Mouse (Mus musculus) CH12.LX (cell line): Measurements from ENCODE around the gene Doc2g. TPM values are rescaled to one million over a fixed set of nuclear protein-coding genes. Genes with fewer than 3 reads are reported as not detected.
A peak's percentile ranks its signal among the peaks of the same experiment; 100 is the strongest.

Experiments
- DNase-seq: peaks from one replicate; pipeline ENCODE4 v3.0.0-alpha.2; 2013; ENCODE audit errors: extremely low read depth
- H3K27ac ChIP-seq: 2 replicates; pipeline ENCODE4 v1.5.1; 2012; ENCODE audit warnings: low read depth, mild to moderate bottlenecking, control low read depth, moderate library complexity; ENCODE audit not compliant: insufficient read depth
- H3K27me3 ChIP-seq: replicated peaks from 2 replicates; pipeline ENCODE3; 2012; ENCODE audit warnings: inconsistent platforms
- H3K36me3 ChIP-seq, 2 experiments: replicated peaks in 1 of 2; 2 replicates each; pipeline versions ENCODE3 to v1.6.1; 2012; ENCODE audit warnings: inconsistent platforms in 1 of 2, low read length in 1 of 2, mild to moderate bottlenecking in 1 of 2, mixed read lengths in 1 of 2, moderate library complexity in 1 of 2; ENCODE audit not compliant: control insufficient read depth in 1 of 2, insufficient read depth in 1 of 2
- H3K4me1 ChIP-seq, 2 experiments: 2 replicates each; pipeline ENCODE4 v1.6.1; 2012; ENCODE audit warnings: inconsistent platforms in 1 of 2, moderate library complexity in 1 of 2; ENCODE audit not compliant: insufficient read depth in 2 of 2, control insufficient read depth in 1 of 2
- H3K4me2 ChIP-seq: 2 replicates; pipeline ENCODE4 v1.6.1; 2012; ENCODE audit warnings: low read depth, mild to moderate bottlenecking, control low read depth; ENCODE audit not compliant: poor library complexity, insufficient read depth, severe bottlenecking
- H3K4me3 ChIP-seq, 3 experiments: fragments of 150-350 bp in 1 of 3; sonication (generic) in 1 of 3; replicated peaks in 1 of 3; 2 replicates each; pipeline versions ENCODE3 to v1.5.1; 2011 to 2012; ENCODE audit warnings: low read depth in 2 of 3, low read length in 2 of 3, mild to moderate bottlenecking in 2 of 3, moderate library complexity in 2 of 3, control low read depth in 1 of 3, improper control_type of control experiment in 1 of 3, inconsistent platforms in 1 of 3, mixed read lengths in 1 of 3; ENCODE audit not compliant: poor library complexity in 1 of 3
- H3K79me2 ChIP-seq: replicated peaks from 2 replicates; pipeline ENCODE4 v1.6.1; 2012; ENCODE audit warnings: mild to moderate bottlenecking, moderate library complexity; ENCODE audit not compliant: control insufficient read depth, poor library complexity, insufficient read depth, severe bottlenecking; ENCODE audit errors: extremely low read depth
- H3K9ac ChIP-seq: 2 replicates; pipeline ENCODE4 v1.6.1; 2012; ENCODE audit warnings: low read depth, mild to moderate bottlenecking, control low read depth, moderate library complexity; ENCODE audit not compliant: insufficient read depth
- H3K9me3 ChIP-seq: replicated peaks from 2 replicates; pipeline ENCODE3; 2012; ENCODE audit warnings: low read length, inconsistent platforms, mixed read lengths
- BHLHE40 ChIP-seq: IDR thresholded peaks from 2 replicates; pipeline ENCODE4 v1.6.1; 2011; ENCODE audit warnings: mild to moderate bottlenecking, low read depth, low read length, improper control_type of control experiment
- CHD1 ChIP-seq: IDR thresholded peaks from 2 replicates; pipeline ENCODE4 v1.6.1; 2012; ENCODE audit warnings: low read depth, low read length, improper control_type of control experiment, inconsistent platforms
- CHD2 ChIP-seq: IDR thresholded peaks from 2 replicates; pipeline ENCODE4 v1.6.1; 2011; ENCODE audit warnings: low read length, improper control_type of control experiment
- CTCF ChIP-seq, 2 experiments: IDR thresholded peaks in 1 of 2; conservative IDR thresholded peaks in 1 of 2; 2 replicates each; pipeline ENCODE4 v1.5.1; 2011 to 2012; ENCODE audit warnings: low read depth in 2 of 2, low read length in 2 of 2, improper control_type of control experiment in 1 of 2, inconsistent platforms in 1 of 2, mild to moderate bottlenecking in 1 of 2, moderate library complexity in 1 of 2
- E2F4 ChIP-seq: IDR thresholded peaks from 2 replicates; pipeline ENCODE4 v1.6.1; 2011; ENCODE audit warnings: low read depth, low read length, improper control_type of control experiment; ENCODE audit not compliant: insufficient replicate concordance
- ELF1 ChIP-seq: IDR thresholded peaks from 2 replicates; pipeline ENCODE4 v1.6.1; 2014; ENCODE audit warnings: low read depth, mild to moderate bottlenecking, inconsistent platforms, low read length, improper control_type of control experiment
- EP300 ChIP-seq: IDR thresholded peaks from 2 replicates; pipeline ENCODE4 v1.6.1; 2011; ENCODE audit warnings: low read length, improper control_type of control experiment
- ETS1 ChIP-seq: conservative IDR thresholded peaks from 2 replicates; pipeline ENCODE4 v1.6.1; 2012; ENCODE audit warnings: low read depth, mild to moderate bottlenecking, inconsistent platforms, low read length, improper control_type of control experiment, moderate library complexity
- GABPA ChIP-seq: IDR thresholded peaks from 2 replicates; pipeline ENCODE4 v1.6.1; 2012; ENCODE audit warnings: low read depth, low read length, improper control_type of control experiment, inconsistent platforms; ENCODE audit not compliant: insufficient replicate concordance
- HCFC1 ChIP-seq: IDR thresholded peaks from 2 replicates; pipeline ENCODE4 v1.6.1; 2012; ENCODE audit warnings: low read depth, mild to moderate bottlenecking, inconsistent platforms, low read length, improper control_type of control experiment
- IRF4 ChIP-seq: IDR thresholded peaks from 2 replicates; pipeline ENCODE4 v1.6.1; 2014; ENCODE audit warnings: low read depth, mild to moderate bottlenecking, inconsistent platforms, low read length, improper control_type of control experiment
- JUN ChIP-seq: IDR thresholded peaks from 2 replicates; pipeline ENCODE4 v1.6.1; 2011; ENCODE audit warnings: low read depth, mild to moderate bottlenecking, low read length, improper control_type of control experiment, moderate library complexity; ENCODE audit not compliant: insufficient read depth
- JUND ChIP-seq: conservative IDR thresholded peaks from 2 replicates; pipeline ENCODE4 v1.6.1; 2011; ENCODE audit warnings: low read depth, low read length, improper control_type of control experiment
- KAT2A ChIP-seq: IDR thresholded peaks from 2 replicates; pipeline ENCODE4 v1.6.1; 2012; ENCODE audit warnings: low read length, improper control_type of control experiment, inconsistent platforms; ENCODE audit not compliant: insufficient replicate concordance
- MAFK ChIP-seq: IDR thresholded peaks from 2 replicates; pipeline ENCODE4 v1.6.1; 2011; ENCODE audit warnings: low read length, improper control_type of control experiment; ENCODE audit not compliant: insufficient replicate concordance
- MAX ChIP-seq: IDR thresholded peaks from 2 replicates; pipeline ENCODE4 v1.6.1; 2011; ENCODE audit warnings: low read length, improper control_type of control experiment
- MAZ ChIP-seq: IDR thresholded peaks from 2 replicates; pipeline ENCODE4 v1.6.1; 2012; ENCODE audit warnings: low read depth, mild to moderate bottlenecking, inconsistent platforms, low read length, improper control_type of control experiment, moderate library complexity
- MEF2A ChIP-seq: IDR thresholded peaks from 2 replicates; pipeline ENCODE4 v1.6.1; 2014; ENCODE audit warnings: low read depth, mild to moderate bottlenecking, inconsistent platforms, low read length, improper control_type of control experiment, borderline replicate concordance
- MXI1 ChIP-seq: IDR thresholded peaks from 2 replicates; pipeline ENCODE4 v1.6.1; 2011; ENCODE audit warnings: mild to moderate bottlenecking, low read depth, low read length, improper control_type of control experiment
- MYC ChIP-seq: IDR thresholded peaks from 2 replicates; pipeline ENCODE4 v1.6.1; 2011; ENCODE audit warnings: low read depth, mild to moderate bottlenecking, improper control_type of control experiment, low read length
- NELFE ChIP-seq: IDR thresholded peaks from 2 replicates; pipeline ENCODE4 v1.6.1; 2011; ENCODE audit warnings: low read depth, low read length, improper control_type of control experiment
- NRF1 ChIP-seq: IDR thresholded peaks from 2 replicates; pipeline ENCODE4 v1.6.1; 2014; ENCODE audit warnings: low read depth, mild to moderate bottlenecking, inconsistent platforms, low read length, improper control_type of control experiment, moderate library complexity
- PAX5 ChIP-seq: IDR thresholded peaks from 2 replicates; pipeline ENCODE4 v1.6.1; 2012; ENCODE audit warnings: low read length, inconsistent platforms, mixed read lengths
- POLR2A ChIP-seq: IDR thresholded peaks from 2 replicates; pipeline ENCODE4 v1.6.1; 2011; ENCODE audit warnings: low read depth, mild to moderate bottlenecking, improper control_type of control experiment, low read length
- POLR2AphosphoS2 ChIP-seq: IDR thresholded peaks from 2 replicates; pipeline ENCODE4 v1.6.1; 2011; ENCODE audit warnings: low read depth, low read length, improper control_type of control experiment
- RAD21 ChIP-seq: IDR thresholded peaks from 2 replicates; pipeline ENCODE4 v1.6.1; 2011; ENCODE audit warnings: low read depth, mild to moderate bottlenecking, low read length, improper control_type of control experiment, moderate library complexity
- RCOR1 ChIP-seq: conservative IDR thresholded peaks from 2 replicates; pipeline ENCODE4 v1.6.1; 2012; ENCODE audit warnings: low read depth, mild to moderate bottlenecking, inconsistent platforms, low read length, improper control_type of control experiment
- SIN3A ChIP-seq: IDR thresholded peaks from 2 replicates; pipeline ENCODE4 v1.6.1; 2012; ENCODE audit warnings: low read length, improper control_type of control experiment, inconsistent platforms
- SMC3 ChIP-seq: IDR thresholded peaks from 2 replicates; pipeline ENCODE4 v1.6.1; 2011; ENCODE audit warnings: low read depth, low read length, improper control_type of control experiment
- TBP ChIP-seq: conservative IDR thresholded peaks from 2 replicates; pipeline ENCODE4 v1.6.1; 2011; ENCODE audit warnings: low read depth, low read length, improper control_type of control experiment
- TCF12 ChIP-seq: IDR thresholded peaks from 2 replicates; pipeline ENCODE4 v1.6.1; 2014; ENCODE audit warnings: low read depth, mild to moderate bottlenecking, inconsistent platforms, low read length, improper control_type of control experiment
- UBTF ChIP-seq: IDR thresholded peaks from 2 replicates; pipeline ENCODE4 v1.6.1; 2012; ENCODE audit warnings: low read depth, mild to moderate bottlenecking, inconsistent platforms, low read length, improper control_type of control experiment, moderate library complexity
- USF1 ChIP-seq: IDR thresholded peaks from 2 replicates; pipeline ENCODE4 v1.6.1; 2014; ENCODE audit warnings: low read depth, mild to moderate bottlenecking, inconsistent platforms, low read length, improper control_type of control experiment
- USF2 ChIP-seq: conservative IDR thresholded peaks from 2 replicates; pipeline ENCODE4 v1.6.1; 2011; ENCODE audit warnings: low read depth, low read length, improper control_type of control experiment
- ZC3H11A ChIP-seq: IDR thresholded peaks from 2 replicates; pipeline ENCODE4 v1.6.1; 2012; ENCODE audit warnings: low read depth, mild to moderate bottlenecking, inconsistent platforms, low read length, improper control_type of control experiment
- ZKSCAN1 ChIP-seq: IDR thresholded peaks from 2 replicates; pipeline ENCODE4 v1.6.1; 2012; ENCODE audit warnings: low read depth, inconsistent platforms, low read length, improper control_type of control experiment, borderline replicate concordance
- ZMIZ1 ChIP-seq: IDR thresholded peaks from 2 replicates; pipeline ENCODE4 v1.6.1; 2012; ENCODE audit warnings: low read depth, mild to moderate bottlenecking, inconsistent platforms, low read length, improper control_type of control experiment
- ZNF384 ChIP-seq: IDR thresholded peaks from 2 replicates; pipeline ENCODE4 v1.6.1; 2012; ENCODE audit warnings: low read depth, low read length, improper control_type of control experiment, inconsistent platforms
- dilution Hi-C: fragments of 300-500 bp; cut with MboI; formaldehyde crosslinking; loops from 2 replicates; pipeline ENCODE4 v1.14.3; 2020; ENCODE audit warnings: low sequenced_read_pairs; ENCODE audit not compliant: extremely low pct_unique_long_range_greater_than_20kb, extremely low pct_ligation_motif_present
- in situ Hi-C: fragments of 300-500 bp; cut with MboI; formaldehyde crosslinking; loops from 3 replicates; pipeline ENCODE4 v1.14.3; 2019; ENCODE audit warnings: low sequenced_read_pairs, low pct_ligation_motif_present, low pct_unique_long_range_greater_than_20kb, mixed read lengths
- polyA plus RNA-seq: library from polyadenylated mRNA; unstranded; fragments of >175 nt; gene quantifications from 2 replicates; pipeline ENCODE4 v1.2.1, GENCODE M21; 2012; ENCODE audit warnings: low read depth; ENCODE audit not compliant: insufficient read length
- total RNA-seq, 2 experiments: library from RNA; depleted of rRNA; stranded (reverse); fragments of 300-350 nt in 1 of 2; fragments of >200 nt in 1 of 2; gene quantifications; 2 replicates each; pipeline ENCODE4 v1.2.3; 2012 to 2014

Doc2g gene
- total and polyA plus RNA-seq, 3 experiments, result 2.1 to 6.4 (median 5.2) TPM

- Histone ChIP-seq H3K4me2 (peak overlapping the region; percentile 41; the same call in 1 of the 2 replicates), H3K9ac (peak overlapping the region; percentile 54; the same call in 1 of the 2 replicates), H3K9me3 (peaks cover 18% of the 10 kb centered on the region), H3K27ac (peak overlapping the region; percentile 85), H3K4me3 (no peak overlapping the region), H3K27me3 (no peaks in the 10 kb centered on the region), H3K79me2 (no peaks in the 10 kb centered on the region), H3K4me1 (peaks cover 8 to 22% of the 10 kb centered on the region in 2 experiments; a peak in 3 of 4 replicates), H3K36me3 (no peaks in the 10 kb centered on the region)
- dilution Hi-C loops, result no loop called here
- in situ Hi-C loops, result no loop called here
- TF ChIP-seq SIN3A, result peak; percentile 56
- TF ChIP-seq GABPA, result no peak
- TF ChIP-seq MEF2A, result peak; percentile 84
- peak; percentile 99 for TF ChIP-seq CHD1
- no peak for TF ChIP-seq ZNF384
- TF ChIP-seq ZC3H11A, result peak; percentile 12; the same call in 1 of the 2 replicates
- peak; percentile 74 for TF ChIP-seq TCF12
- TF ChIP-seq POLR2AphosphoS2, result no peak
- peak; percentile 70 for TF ChIP-seq CHD2
- TF ChIP-seq MYC, result 0 out of 2 replicates have a peak, but pooled peaks have one; percentile 63
- TF ChIP-seq NRF1, result 0 out of 2 replicates have a peak, but pooled peaks have one; percentile 22
- TF ChIP-seq UBTF, result no peak
- TF ChIP-seq PAX5, result no peak
- peak; percentile 99 for TF ChIP-seq IRF4
- no peak for TF ChIP-seq POLR2A
- 0 out of 2 replicates have a peak, but pooled peaks have one; percentile 37 for TF ChIP-seq NELFE
- TF ChIP-seq MAFK, result peak; percentile 71; the same call in 1 of the 2 replicates
- TF ChIP-seq TBP, result peak; percentile 58; the same call in 1 of the 2 replicates
- TF ChIP-seq USF2, result no peak
- TF ChIP-seq USF1, result no peak
- TF ChIP-seq MAX, result peak; percentile 61
- TF ChIP-seq ZMIZ1, result 0 out of 2 replicates have a peak, but pooled peaks have one; percentile 48
- TF ChIP-seq JUN, result peak; percentile 35; the same call in 1 of the 2 replicates
- TF ChIP-seq RAD21, result no peak; the same call in 1 of the 2 replicates
- TF ChIP-seq ELF1, result 0 out of 2 replicates have a peak, but pooled peaks have one; percentile 42
- TF ChIP-seq HCFC1, result peak; percentile 38; the same call in 1 of the 2 replicates
- TF ChIP-seq KAT2A, result 0 out of 2 replicates have a peak, but pooled peaks have one; percentile 45
- peak; percentile 25 for TF ChIP-seq SMC3
- TF ChIP-seq MAZ, result 0 out of 2 replicates have a peak, but pooled peaks have one; percentile 23
- TF ChIP-seq ETS1, result peak; percentile 61; the same call in 1 of the 2 replicates
- TF ChIP-seq BHLHE40, result peak; percentile 60
- TF ChIP-seq JUND, result no peak
- peak; percentile 82 for TF ChIP-seq RCOR1
- no peak for TF ChIP-seq ZKSCAN1
- TF ChIP-seq MXI1, result 0 out of 2 replicates have a peak, but pooled peaks have one; percentile 34
- no peak for TF ChIP-seq CTCF (conservative IDR thresholded peaks at IDR 0.05 in 1 of 2, IDR thresholded peaks at IDR 0.05 in 1 of 2; ENCODE audit: low read depth in 2 of 2, low read length in 2 of 2)
- peak; percentile 96 for TF ChIP-seq EP300
- TF ChIP-seq E2F4, result peak; percentile 81; the same call in 1 of the 2 replicates
- peak; percentile 71 for DNase-seq
Observed at GRCm38 (mm10) chr19:4046866-4047254, 43.7 kb downstream of the Doc2g start.
